Mouse (Mus musculus) frontal cortex, postnatal 10 days (tissue): ENCODE measurements around the gene Nemp1.

Experiments
- DNase-seq, 2 experiments: peaks; one replicate each; pipeline ENCODE4 v3.0.0; 2022; ENCODE audit warnings: low spot score in 2 of 2, mixed read lengths in 1 of 2

Gene Nemp1

GRCm38 (mm10) chr10:127674046-127674655, 7.5 kb downstream of the Nemp1 start:
- DNase-seq: no peak

GRCm38 (mm10) chr10:127674794-127675522, 8.3 kb downstream of the Nemp1 start:
- peak; percentile 80 to 87 for DNase-seq

GRCm38 (mm10) chr10:127675859-127676398, 9.2 kb downstream of the Nemp1 start:
- no peak for DNase-seq

GRCm38 (mm10) chr10:127676691-127677548, 10.2 kb downstream of the Nemp1 start:
- DNase-seq: peak; percentile 92

- peak; percentile 44 to 56 for DNase-seq
Measured at GRCm38 (mm10) chr10:127677591-127678336, 11.1 kb downstream of the Nemp1 start.

- DNase-seq: no peak
Measured at GRCm38 (mm10) chr10:127679208-127679607, 12.5 kb downstream of the Nemp1 start.

- DNase-seq: no peak
Measured at GRCm38 (mm10) chr10:127679881-127680280, 13.2 kb downstream of the Nemp1 start.

GRCm38 (mm10) chr10:127682886-127683285, 16.2 kb downstream of the Nemp1 start:
- DNase-seq: no peak

GRCm38 (mm10) chr10:127691053-127691452, 24.4 kb downstream of the Nemp1 start:
- DNase-seq: no peak

- no peak for DNase-seq
Measured at GRCm38 (mm10) chr10:127694636-127695035, 27.9 kb downstream of the Nemp1 start.

GRCm38 (mm10) chr10:127695775-127696174, 29.1 kb downstream of the Nemp1 start:
- DNase-seq: no peak

GRCm38 (mm10) chr10:127698966-127699365, 32.3 kb downstream of the Nemp1 start:
- no peak for DNase-seq

- DNase-seq: no peak
Measured at GRCm38 (mm10) chr10:127703299-127703698, 36.6 kb downstream of the Nemp1 start.

- no peak for DNase-seq
Measured at GRCm38 (mm10) chr10:127704293-127704692, 37.6 kb downstream of the Nemp1 start.

GRCm38 (mm10) chr10:127704766-127705220, 38.1 kb downstream of the Nemp1 start, which contains the start of gene Myo1a:
TSS of gene Myo1a (plus strand) at chr10:127705170.
- DNase-seq: no peak

- no peak for DNase-seq
Measured at GRCm38 (mm10) chr10:127705783-127706182, 39.1 kb downstream of the Nemp1 start.

GRCm38 (mm10) chr10:127707721-127708120, 41.0 kb downstream of the Nemp1 start:
- no peak for DNase-seq

- no peak for DNase-seq
Measured at GRCm38 (mm10) chr10:127708850-127709370, 42.2 kb downstream of the Nemp1 start.

- no peak for DNase-seq
Measured at GRCm38 (mm10) chr10:127710331-127710730, 43.6 kb downstream of the Nemp1 start.

GRCm38 (mm10) chr10:127712736-127713135, 46.0 kb downstream of the Nemp1 start:
- DNase-seq: no peak
